Mouse (Mus musculus): Measurements from ENCODE around the gene Nexn.
A peak's percentile ranks its signal among the peaks of the same experiment; 100 is the strongest.
"Not testable (repeated sequence)": the region's sequence is repeated elsewhere in the genome, so short reads cannot be mapped to it uniquely, and the experiment has no call there.

The Nexn gene

DNA sequence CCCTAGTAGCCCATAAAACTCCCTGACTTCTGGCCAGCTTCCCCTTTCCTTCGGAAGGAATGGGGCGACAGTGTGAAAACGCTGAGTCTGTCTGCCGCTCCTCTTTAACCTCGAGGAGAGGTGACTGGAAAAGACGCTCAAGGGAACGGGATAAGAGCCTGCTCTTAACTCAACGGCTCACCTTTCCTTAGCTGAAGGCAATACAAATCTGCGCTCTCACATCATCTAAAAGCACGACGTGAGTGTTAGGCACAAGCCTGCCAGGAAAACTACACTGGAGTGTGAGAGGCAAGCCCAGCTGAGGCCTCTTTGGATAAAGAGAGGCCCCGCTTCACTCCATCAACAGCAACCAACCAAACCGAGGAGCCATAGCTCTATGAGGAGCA lies at the start of gene Nexn:
Gene Nexn, minus strand, starts transcription at position 315 of the 386 bp plus-strand sequence.
- DNase-seq, result no peak

DNA sequence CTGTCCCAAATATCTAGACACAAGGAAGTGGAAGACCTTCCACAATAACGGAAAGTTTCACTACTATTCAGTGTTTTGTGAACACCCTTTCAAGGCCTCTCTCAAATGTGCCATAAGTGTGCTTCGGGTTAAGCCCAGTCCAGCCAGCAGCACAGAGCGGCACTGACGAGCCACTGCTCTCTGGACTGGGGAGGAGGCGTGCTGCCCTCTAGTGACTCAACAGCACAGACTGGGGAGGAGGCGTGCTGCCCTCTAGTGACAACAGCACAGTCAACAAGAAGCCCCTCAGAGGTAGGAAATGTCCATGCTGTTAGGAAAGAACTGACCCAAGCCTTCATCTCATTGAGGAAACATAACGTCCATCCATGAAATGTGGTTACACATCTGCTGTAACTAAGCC lies 49.5 kb upstream of the Nexn start:
- peak; percentile 86 to 88 for DNase-seq

DNA sequence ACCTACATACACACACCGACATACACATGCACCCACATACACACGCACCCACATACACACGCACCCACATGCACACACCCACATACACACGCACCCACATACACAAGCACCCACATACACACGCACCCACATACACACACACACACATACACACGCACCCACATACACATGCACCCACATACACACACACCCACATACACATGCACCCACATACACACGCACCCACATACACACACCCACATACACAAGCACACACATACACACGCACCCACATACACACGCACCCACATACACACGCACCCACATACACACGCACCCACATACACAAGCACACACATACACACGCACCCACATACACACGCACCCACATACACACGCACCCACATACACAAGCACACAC lies 48.5 kb upstream of the Nexn start:
- not testable (repeated sequence) for DNase-seq

GRCm38 (mm10) chr3:152309250-152309645 lies 43.1 kb upstream of the Nexn start:
- no peak for DNase-seq

DNA sequence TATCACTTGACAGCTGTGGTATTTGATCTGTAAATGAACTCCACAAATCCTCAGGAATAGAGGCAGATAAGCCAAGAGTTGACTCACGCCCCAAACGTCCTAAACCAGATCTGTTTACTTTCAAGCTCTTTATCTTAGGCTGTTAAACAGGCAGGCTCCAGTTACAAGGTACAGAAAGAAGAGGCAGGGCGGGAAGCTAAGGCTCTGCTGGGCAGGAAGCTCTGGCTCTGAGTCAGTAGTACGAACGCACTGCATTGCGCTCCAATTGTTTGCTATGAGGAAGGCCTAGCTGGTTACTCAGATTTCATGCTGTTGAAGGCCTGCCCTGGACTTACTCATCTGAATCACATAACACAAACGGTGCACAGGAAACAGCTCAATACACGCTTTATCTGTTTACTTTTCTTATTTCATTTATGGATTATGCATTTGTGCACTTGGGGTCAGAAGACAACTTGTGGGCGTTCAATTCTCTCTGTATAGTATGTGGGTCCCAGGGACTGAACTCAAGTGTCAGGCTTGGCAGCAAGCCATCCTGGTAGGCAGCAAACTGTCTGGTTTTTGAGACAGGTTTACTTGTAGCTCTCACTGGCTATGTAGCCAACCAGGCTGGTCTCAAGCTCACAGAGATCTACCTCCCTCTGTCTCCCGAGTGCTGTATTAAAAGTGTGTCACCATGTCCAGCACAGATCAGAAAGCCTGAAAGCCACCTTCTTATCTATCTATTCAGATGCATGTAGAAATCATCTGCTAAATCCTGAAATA lies 42.5 kb upstream of the Nexn start:
- peak; percentile 52 to 70 for DNase-seq

- no peak for DNase-seq
Measured at GRCm38 (mm10) chr3:152305971-152306370, 39.8 kb upstream of the Nexn start.

DNA sequence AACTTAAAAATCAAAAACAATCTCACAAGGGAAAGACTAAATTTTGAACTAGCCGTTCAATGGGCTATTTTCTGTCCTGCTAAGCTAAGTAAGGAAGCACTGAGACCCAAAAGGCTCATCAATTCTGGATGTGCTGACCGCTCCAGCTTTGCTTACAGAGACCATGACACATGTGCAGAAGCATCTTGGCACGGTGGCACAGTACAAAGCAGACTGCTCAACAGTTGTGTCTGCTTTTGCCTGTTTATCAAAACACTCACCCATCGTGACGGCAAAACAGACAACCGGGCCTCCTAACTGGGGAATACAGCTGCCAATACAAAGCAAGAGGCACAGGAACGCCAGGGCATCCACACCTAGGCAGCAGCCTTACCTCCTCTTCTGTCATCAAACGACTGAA lies 38.9 kb upstream of the Nexn start:
- no peak for DNase-seq

DNA sequence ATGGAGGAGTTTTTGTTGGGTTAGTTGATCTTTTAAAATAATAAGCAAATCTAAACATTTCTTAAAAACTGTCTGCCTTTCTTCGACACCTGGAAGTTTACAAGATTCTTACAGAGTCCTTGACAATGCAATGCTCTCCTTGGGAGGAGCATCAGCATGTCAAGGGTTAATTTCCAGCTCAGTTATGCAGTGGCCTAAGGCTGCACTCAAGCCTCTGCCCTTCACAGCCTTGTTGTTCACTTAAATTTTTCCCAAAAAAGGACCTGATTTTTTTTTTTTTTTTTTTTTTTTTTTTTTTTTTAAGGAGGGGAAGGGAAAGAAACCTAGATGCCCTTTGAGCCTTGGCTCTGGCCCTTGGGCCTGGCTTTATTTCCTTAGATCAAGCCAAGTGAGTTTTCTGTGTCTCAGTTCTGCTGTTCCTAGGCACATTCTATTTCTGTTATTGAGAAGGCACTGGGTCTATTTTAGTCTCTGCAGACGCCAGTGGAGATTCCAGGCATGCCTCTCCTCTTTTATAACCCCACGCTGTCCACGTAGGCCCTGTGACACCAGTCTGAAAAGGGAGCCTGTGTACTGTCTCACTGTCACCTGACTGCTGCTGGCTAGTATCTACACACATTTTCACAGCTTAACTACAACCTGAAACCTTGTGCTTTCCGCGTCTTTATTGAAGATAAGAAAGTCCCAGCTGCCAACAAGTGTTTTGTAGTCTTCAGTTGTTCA lies 38.1 kb upstream of the Nexn start:
- DNase-seq, result peak; percentile 27 to 37

- DNase-seq, result no peak
Measured at GRCm38 (mm10) chr3:152302991-152303390, 36.8 kb upstream of the Nexn start.

DNA sequence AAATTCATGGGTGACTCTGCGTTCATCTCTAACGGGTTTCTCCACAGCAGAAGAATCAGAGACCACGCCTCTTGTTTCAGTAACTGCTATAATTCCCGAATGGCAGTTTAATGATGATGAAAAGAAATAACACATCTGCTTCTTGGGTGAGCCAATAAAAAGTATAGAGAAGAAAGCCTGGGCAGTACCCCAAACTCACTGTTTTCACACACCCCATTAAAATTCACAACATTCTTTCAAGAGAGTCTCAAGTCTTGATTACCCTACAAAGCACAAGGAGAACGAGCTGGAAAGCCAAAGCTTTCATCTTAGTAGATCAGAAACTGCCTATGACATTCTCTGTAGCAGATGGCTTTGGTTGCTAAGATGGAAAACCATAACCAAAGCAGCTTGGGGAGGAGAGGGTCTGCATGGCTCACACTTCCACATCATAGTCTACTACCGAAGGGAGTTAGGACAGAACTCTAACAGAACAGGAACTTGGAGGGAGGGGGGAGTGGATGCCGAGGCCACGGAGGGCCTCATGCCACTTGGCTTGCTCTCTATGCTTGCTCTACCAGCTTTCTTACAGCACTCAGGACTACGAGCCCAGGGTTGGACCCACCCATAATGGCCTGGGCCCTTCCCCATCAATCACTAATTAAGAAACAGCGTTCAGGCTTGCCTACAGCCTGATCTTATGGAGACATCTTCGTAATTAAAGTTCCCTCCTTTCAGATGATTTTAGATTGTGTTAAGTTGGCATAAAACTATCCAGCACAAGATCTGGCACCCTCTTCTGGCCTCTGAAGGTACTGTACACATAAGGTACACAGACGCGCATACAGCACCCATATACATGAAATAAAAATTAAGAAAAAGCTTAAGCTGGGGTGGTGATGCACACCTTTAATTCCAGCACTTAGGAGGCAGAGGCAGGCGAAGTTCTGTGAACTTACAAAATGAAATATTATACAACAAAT lies 34.5 kb upstream of the Nexn start:
- no peak for DNase-seq

DNA sequence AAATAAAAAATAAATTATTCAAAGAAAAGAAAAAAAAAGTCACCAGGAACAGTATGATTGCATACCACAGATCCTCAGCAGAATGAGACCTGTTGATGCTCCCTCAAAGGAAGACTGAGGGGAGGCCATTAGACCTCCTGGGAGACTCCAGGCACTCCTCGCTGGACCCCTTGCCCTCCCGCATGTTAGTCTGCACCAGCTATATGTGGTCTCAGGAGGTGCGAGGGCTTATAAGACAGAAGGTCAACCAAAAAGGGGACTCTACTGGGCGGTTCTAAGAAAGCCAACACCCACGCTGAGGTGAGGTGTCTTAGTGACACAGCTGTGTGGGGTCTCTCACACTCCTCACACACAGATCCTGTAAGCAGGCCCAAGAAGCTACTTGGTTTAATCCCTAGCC lies 29.7 kb upstream of the Nexn start:
- no peak for DNase-seq

GRCm38 (mm10) chr3:152294400-152294799 lies 28.2 kb upstream of the Nexn start:
- no peak for DNase-seq

DNA sequence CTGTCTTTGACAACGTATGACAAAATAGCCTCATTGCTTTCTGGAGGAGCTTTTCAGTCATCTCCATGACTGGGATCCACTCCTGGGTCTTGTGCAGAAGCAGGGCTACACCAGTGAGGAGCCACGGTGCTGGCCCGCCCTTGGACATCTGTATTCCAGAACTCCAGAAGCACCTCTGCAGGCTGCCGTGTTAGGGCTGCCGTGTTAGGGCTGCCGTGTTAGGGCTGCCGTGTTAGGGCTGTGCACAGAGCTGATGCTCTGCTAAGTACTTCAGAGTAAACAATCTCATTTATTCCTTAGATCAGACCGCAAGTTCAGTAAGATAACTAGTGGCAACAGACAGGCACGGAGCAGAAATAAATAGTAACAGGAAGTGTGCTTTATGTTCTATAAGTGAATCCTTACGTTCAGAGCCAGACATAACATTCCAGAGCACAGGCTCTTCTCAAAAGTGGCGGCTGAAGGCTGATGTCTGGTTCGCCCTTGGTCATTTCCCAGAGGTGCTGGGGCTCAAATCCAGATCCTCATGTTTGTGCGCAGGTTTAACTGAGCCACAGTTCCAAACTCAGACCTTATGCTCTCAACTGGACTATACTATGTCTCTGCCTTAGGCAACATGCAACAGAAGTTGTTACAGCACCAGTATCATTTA lies 27.5 kb upstream of the Nexn start:
- DNase-seq, result no peak

GRCm38 (mm10) chr3:152291895-152292294 lies 25.7 kb upstream of the Nexn start:
- DNase-seq, result no peak

- no peak for DNase-seq
Measured at GRCm38 (mm10) chr3:152290175-152290798, 24.1 kb upstream of the Nexn start.

- no peak for DNase-seq
Measured at GRCm38 (mm10) chr3:152288740-152289139, 22.6 kb upstream of the Nexn start.

- no peak for DNase-seq
Measured at GRCm38 (mm10) chr3:152288276-152288675, 22.1 kb upstream of the Nexn start.

DNA sequence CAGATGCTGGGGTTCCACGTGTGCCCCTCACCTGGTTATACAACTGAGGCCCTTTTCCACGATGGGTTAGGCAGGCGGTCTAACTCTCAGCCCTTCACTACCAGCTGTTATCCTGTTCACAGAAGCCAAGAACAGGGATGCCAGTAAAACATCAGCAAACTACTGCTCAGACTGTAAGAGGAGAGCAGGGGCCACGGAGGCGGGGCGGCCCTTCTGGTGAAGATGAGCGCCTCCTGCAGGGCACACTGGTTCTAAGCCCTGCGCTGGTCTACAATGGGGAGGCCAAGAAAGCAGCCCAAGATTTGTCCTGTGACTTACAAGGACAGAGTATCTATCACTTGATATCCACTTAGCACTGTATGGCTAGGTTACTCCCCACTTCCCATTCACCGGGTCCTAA lies 21.7 kb upstream of the Nexn start:
- no peak for DNase-seq

DNA sequence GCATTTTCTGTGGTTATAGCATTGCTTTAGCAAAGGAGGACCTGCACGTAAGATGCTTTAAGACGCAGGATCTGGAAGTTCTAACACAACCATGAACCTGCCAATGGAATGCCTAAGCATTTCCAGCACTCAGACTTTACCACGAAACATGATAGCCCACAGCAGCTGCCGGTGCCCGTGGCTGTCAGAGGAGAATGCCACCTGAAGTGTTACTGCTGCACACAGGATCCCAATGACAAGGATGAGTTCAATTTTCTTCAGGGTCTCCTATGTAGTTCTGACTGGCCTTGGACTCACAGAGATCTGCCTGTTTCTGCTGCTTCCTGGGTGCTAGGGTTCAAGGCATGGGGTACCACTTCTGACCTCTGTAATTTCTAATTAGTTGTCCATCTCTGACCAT lies 18.6 kb upstream of the Nexn start:
- DNase-seq, result no peak

DNA sequence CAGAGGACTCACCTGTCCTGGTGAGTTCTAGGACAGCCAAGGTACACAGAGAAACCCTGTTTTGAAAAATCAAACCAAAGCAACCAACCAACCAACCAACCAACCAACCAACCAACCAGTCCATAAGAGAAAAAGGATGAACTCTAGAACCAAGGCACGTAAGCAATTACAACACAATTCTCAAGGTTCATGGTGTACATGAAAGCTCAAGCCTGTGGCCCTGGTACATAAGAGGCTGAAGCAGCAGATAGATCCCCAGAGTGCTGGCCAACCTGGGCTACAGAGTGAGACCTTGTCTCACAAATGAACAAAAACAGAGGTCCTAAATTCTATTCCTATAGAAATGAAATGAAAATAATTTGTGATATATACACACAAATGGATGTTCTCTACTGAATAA lies 18.2 kb upstream of the Nexn start:
- DNase-seq, result no peak

DNA sequence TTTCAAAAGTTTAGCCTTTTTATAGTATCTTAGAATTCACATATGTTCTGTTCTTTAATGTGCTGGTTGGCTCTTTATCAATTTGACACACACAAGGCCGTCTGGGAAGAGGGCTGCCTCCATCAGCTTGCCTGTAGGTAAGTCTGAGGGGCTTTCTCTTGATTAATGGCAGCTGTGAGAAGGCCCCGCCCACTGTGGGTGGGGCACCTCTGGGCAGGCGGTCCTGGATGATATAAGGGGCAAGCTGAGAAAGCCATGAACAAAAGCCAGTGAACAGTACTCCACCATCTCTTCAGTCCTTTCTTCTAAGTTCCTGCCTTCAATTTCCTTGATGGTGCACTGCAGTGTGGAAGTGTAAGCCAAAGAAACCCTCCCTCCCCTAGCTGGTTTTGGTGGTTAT lies 16.0 kb upstream of the Nexn start:
- no peak for DNase-seq

- DNase-seq, result no peak
Measured at GRCm38 (mm10) chr3:152278431-152278830, 12.3 kb upstream of the Nexn start.
